Mouse (Mus musculus): ENCODE data around the gene Phldb2.

DNA sequence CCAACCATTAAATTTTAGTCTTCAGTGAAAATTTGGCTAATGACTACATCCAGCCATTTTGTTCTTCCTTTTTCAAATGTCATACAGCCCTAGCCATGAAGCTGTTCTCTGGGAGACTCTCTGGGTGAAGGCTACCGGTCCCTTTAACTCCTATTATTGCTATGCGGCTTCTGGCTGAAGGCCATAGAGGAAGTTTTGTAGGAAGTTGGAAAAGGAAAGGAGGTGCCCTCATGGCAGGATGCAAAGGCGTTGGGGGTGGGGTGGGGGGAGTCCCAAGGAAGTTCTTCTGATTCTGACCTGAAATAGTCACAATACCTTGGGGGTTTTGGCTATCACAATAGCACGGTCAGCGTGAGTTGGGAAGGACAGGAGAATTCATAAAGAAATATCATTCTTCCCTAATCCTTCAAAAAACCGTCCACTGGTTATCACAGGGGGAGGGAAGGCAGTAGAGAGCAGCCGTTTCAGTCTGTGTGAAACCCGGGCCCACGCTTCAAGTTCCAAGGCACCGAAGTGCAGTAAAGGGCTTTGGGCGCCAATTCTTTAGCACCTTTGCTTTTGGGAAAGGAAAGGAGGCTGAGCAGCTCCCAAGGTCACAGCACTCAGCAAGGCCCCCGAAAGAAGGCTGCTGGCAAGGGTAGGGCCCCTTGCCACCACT is 195.8 kb downstream of the Phldb2 start:
- TF ChIP-seq POLR2A (IDR thresholded peaks at IDR 0.05; ENCODE audit: low read depth, low read length) (no peak), CTCF (conservative IDR thresholded peaks at IDR 0.05; ENCODE audit: insufficient read depth, insufficient read length, low read depth, low read length) (no peak)
